25 mouse cellular contexts compared by ENCODE assay signal in genomic region chr2:114235584-114235983, GRCm38 (mm10). TPM values are rescaled to one million over a fixed set of nuclear protein-coding genes. Genes with fewer than 3 reads are reported as not detected.
DNase-seq lines count a peak whose midpoint lies in the region; ATAC-seq lines count a peak whose summit lies in the region.
"Had no signal": no experiment of that assay in that cellular context is flagged by ENCODE, and none has a peak within 500 bp of the region (broad histone marks: within the 10 kb centered on the region; RNA-seq: fewer than 3 reads in every experiment).

No protein-coding gene starts in this region.

- 87% methylated on average over 3 of the region's 3 CpGs for WGBS in hindbrain, embryonic 16.5 days
- 85% methylated on average over 3 of the region's 3 CpGs for WGBS in hindbrain, embryonic 10.5 days
- 78% methylated on average over 3 of the region's 3 CpGs for WGBS in kidney, embryonic 14.5 days
- WGBS in kidney, embryonic 15.5 days: 82% methylated on average over 3 of the region's 3 CpGs
- WGBS in limb, embryonic 12.5 days: 70% methylated on average over 3 of the region's 3 CpGs
- 85% methylated on average over 3 of the region's 3 CpGs for WGBS in forebrain, embryonic 12.5 days

- peak; percentile 55 for DNase-seq in heart, adult 11 months
- no peak for DNase-seq in heart, postnatal 36 days
- no peak for DNase-seq in hindbrain, embryonic 10.5 days (ENCODE audit: low spot score)
- DNase-seq: adrenal gland, adult 2 months; adrenal gland, postnatal 10 days; adrenal gland, postnatal 25 days; cerebellum, adult 11 months; cerebellum, adult 18-20 months; cerebellum, adult 8-10 months; cerebellum, adult 9-11 months; cerebellum, postnatal 14 days; cerebellum, postnatal 36 days; embryo, embryonic 11 days; forebrain, postnatal 0 days had no signal

- ATAC-seq in hindbrain, embryonic 16.5 days: 0 out of 2 replicates have a peak, but pooled peaks have one; percentile 48
- ATAC-seq in kidney, embryonic 14.5 days (ENCODE audit: low FRiP score, low TSS enrichment): peak; percentile 35; the same call in 1 of the 2 replicates
- ATAC-seq in kidney, embryonic 15.5 days (replicated peaks; ENCODE audit: low FRiP score): no peak
- ATAC-seq in limb, embryonic 12.5 days (ENCODE audit: insufficient number of reproducible peaks, insufficient read depth, low FRiP score, low TSS enrichment, low read depth): 0 out of 2 replicates have a peak, but pooled peaks have one; percentile 71
- ATAC-seq in forebrain, embryonic 12.5 days (ENCODE audit: low FRiP score): no peak
- ATAC-seq: forebrain, embryonic 13.5 days; forebrain, embryonic 15.5 days; forebrain, postnatal 0 days had no signal

- no peak overlapping the region for H3K4me2 ChIP-seq in hindbrain, embryonic 16.5 days (ENCODE audit: low read length)
- no peak overlapping the region for H3K4me2 ChIP-seq in kidney, embryonic 14.5 days (replicated peaks; ENCODE audit: low read depth, low read length)
- H3K4me2 ChIP-seq in kidney, embryonic 15.5 days: no peak overlapping the region
- H3K4me2 ChIP-seq in limb, embryonic 12.5 days: no peak overlapping the region
- no peak overlapping the region for H3K4me2 ChIP-seq in forebrain, embryonic 12.5 days
- H3K4me2 ChIP-seq: embryonic facial prominence, embryonic 12.5 days; embryonic facial prominence, embryonic 15.5 days; forebrain, embryonic 13.5 days; forebrain, embryonic 15.5 days had no signal

- no peaks in the 10 kb centered on the region for H3K36me3 ChIP-seq in hindbrain, embryonic 16.5 days (ENCODE audit: control insufficient read depth, insufficient read depth, low read length)
- no peaks in the 10 kb centered on the region for H3K36me3 ChIP-seq in hindbrain, embryonic 10.5 days
- no peaks in the 10 kb centered on the region for H3K36me3 ChIP-seq in kidney, embryonic 14.5 days (ENCODE audit: control insufficient read depth, insufficient read depth, low read length)
- H3K36me3 ChIP-seq in kidney, embryonic 15.5 days: no peaks in the 10 kb centered on the region
- no peaks in the 10 kb centered on the region for H3K36me3 ChIP-seq in limb, embryonic 12.5 days
- H3K36me3 ChIP-seq in forebrain, embryonic 12.5 days (replicated peaks): no peaks in the 10 kb centered on the region
- H3K36me3 ChIP-seq: embryonic facial prominence, embryonic 12.5 days; embryonic facial prominence, embryonic 15.5 days; forebrain, embryonic 10.5 days; forebrain, embryonic 15.5 days had no signal

- intact Hi-C loops in heart, postnatal 36 days (cut with DNase I): no loop called here

- H3K4me3 ChIP-seq in hindbrain, embryonic 16.5 days (ENCODE audit: low read length): no peak overlapping the region
- H3K4me3 ChIP-seq in hindbrain, embryonic 10.5 days: no peak overlapping the region
- no peak overlapping the region for H3K4me3 ChIP-seq in kidney, embryonic 14.5 days (ENCODE audit: low read length)
- no peak overlapping the region for H3K4me3 ChIP-seq in kidney, embryonic 15.5 days (replicated peaks)
- H3K4me3 ChIP-seq in limb, embryonic 12.5 days (replicated peaks): no peak overlapping the region
- no peak overlapping the region for H3K4me3 ChIP-seq in forebrain, embryonic 12.5 days (replicated peaks)
- H3K4me3 ChIP-seq: embryonic facial prominence, embryonic 12.5 days; embryonic facial prominence, embryonic 15.5 days; erythroblast, embryonic 14.5 days; forebrain, embryonic 10.5 days; forebrain, embryonic 13.5 days; forebrain, embryonic 15.5 days had no signal

- H3K9me3 ChIP-seq in hindbrain, embryonic 16.5 days (ENCODE audit: control insufficient read depth, low read length): no peaks in the 10 kb centered on the region
- no peaks in the 10 kb centered on the region for H3K9me3 ChIP-seq in hindbrain, embryonic 10.5 days
- no peaks in the 10 kb centered on the region for H3K9me3 ChIP-seq in kidney, embryonic 14.5 days (ENCODE audit: control insufficient read depth, low read length)
- no peaks in the 10 kb centered on the region for H3K9me3 ChIP-seq in kidney, embryonic 15.5 days (replicated peaks)
- H3K9me3 ChIP-seq in limb, embryonic 12.5 days: no peaks in the 10 kb centered on the region
- H3K9me3 ChIP-seq in forebrain, embryonic 12.5 days: no peaks in the 10 kb centered on the region
- H3K9me3 ChIP-seq: embryonic facial prominence, embryonic 12.5 days; embryonic facial prominence, embryonic 15.5 days; forebrain, embryonic 10.5 days; forebrain, embryonic 13.5 days; forebrain, embryonic 15.5 days had no signal

- H3K27ac ChIP-seq in hindbrain, embryonic 16.5 days (ENCODE audit: low read depth, low read length): no peak overlapping the region
- no peak overlapping the region for H3K27ac ChIP-seq in hindbrain, embryonic 10.5 days
- no peak overlapping the region for H3K27ac ChIP-seq in kidney, embryonic 14.5 days (ENCODE audit: low read depth, low read length)
- H3K27ac ChIP-seq in kidney, embryonic 15.5 days: no peak overlapping the region
- H3K27ac ChIP-seq in limb, embryonic 12.5 days: no peak overlapping the region
- no peak overlapping the region for H3K27ac ChIP-seq in forebrain, embryonic 12.5 days
- H3K27ac ChIP-seq: embryonic facial prominence, embryonic 12.5 days; embryonic facial prominence, embryonic 15.5 days; forebrain, embryonic 10.5 days; forebrain, embryonic 13.5 days; forebrain, embryonic 15.5 days had no signal

- H3K9ac ChIP-seq in hindbrain, embryonic 16.5 days (ENCODE audit: low read depth, low read length): no peak overlapping the region
- no peak overlapping the region for H3K9ac ChIP-seq in kidney, embryonic 14.5 days (ENCODE audit: low read depth, low read length)
- H3K9ac ChIP-seq in kidney, embryonic 15.5 days: no peak overlapping the region
- no peak overlapping the region for H3K9ac ChIP-seq in limb, embryonic 12.5 days (replicated peaks)
- H3K9ac ChIP-seq in forebrain, embryonic 12.5 days: no peak overlapping the region
- H3K9ac ChIP-seq: embryonic facial prominence, embryonic 12.5 days; embryonic facial prominence, embryonic 15.5 days; forebrain, embryonic 13.5 days; forebrain, embryonic 15.5 days; forebrain, postnatal 0 days had no signal

- no peaks in the 10 kb centered on the region for H3K27me3 ChIP-seq in hindbrain, embryonic 16.5 days (replicated peaks; ENCODE audit: control insufficient read depth, insufficient read depth, low read length)
- no peaks in the 10 kb centered on the region for H3K27me3 ChIP-seq in hindbrain, embryonic 10.5 days (ENCODE audit: insufficient read depth, poor library complexity, severe bottlenecking)
- H3K27me3 ChIP-seq in kidney, embryonic 14.5 days (ENCODE audit: control insufficient read depth, insufficient read depth, low read length): no peaks in the 10 kb centered on the region
- H3K27me3 ChIP-seq in kidney, embryonic 15.5 days: no peaks in the 10 kb centered on the region
- H3K27me3 ChIP-seq in limb, embryonic 12.5 days: peaks cover 5% of the 10 kb centered on the region
- H3K27me3 ChIP-seq in forebrain, embryonic 12.5 days: no peaks in the 10 kb centered on the region
- H3K27me3 ChIP-seq: embryonic facial prominence, embryonic 12.5 days; embryonic facial prominence, embryonic 15.5 days; forebrain, embryonic 13.5 days; forebrain, embryonic 15.5 days had no signal

- no peaks in the 10 kb centered on the region for H3K4me1 ChIP-seq in hindbrain, embryonic 16.5 days (ENCODE audit: control insufficient read depth, insufficient read depth, low read depth, low read length)
- peaks cover 5% of the 10 kb centered on the region; the same call in 1 of the 2 replicates for H3K4me1 ChIP-seq in hindbrain, embryonic 10.5 days (replicated peaks)
- no peaks in the 10 kb centered on the region for H3K4me1 ChIP-seq in kidney, embryonic 14.5 days (ENCODE audit: control insufficient read depth, insufficient read depth, low read length)
- no peaks in the 10 kb centered on the region for H3K4me1 ChIP-seq in kidney, embryonic 15.5 days
- peaks cover 7% of the 10 kb centered on the region; the same call in 1 of the 2 replicates for H3K4me1 ChIP-seq in limb, embryonic 12.5 days (replicated peaks)
- H3K4me1 ChIP-seq in forebrain, embryonic 12.5 days: 0 out of 2 replicates have a peak, but pooled peaks cover 3% of the 10 kb centered on the region
- H3K4me1 ChIP-seq: embryonic facial prominence, embryonic 12.5 days; embryonic facial prominence, embryonic 15.5 days; forebrain, embryonic 13.5 days; forebrain, embryonic 15.5 days had no signal

RNA-seq across cellular contexts. Expression of gene Zfp770, which starts 34.3 kb away (rescaled TPM):
- 10 to 100 TPM; 14.6 to 16.3 TPM for total RNA-seq in heart, postnatal 36 days (2021)
- polyA plus RNA-seq in hindbrain, embryonic 16.5 days (2015; fragmentation: Nextera tagmentation; extraction: Ambion mirVana): 4.9 and 5.5 TPM in 2 replicates
- polyA plus RNA-seq in hindbrain, embryonic 10.5 days (2016; fragmentation: Nextera tagmentation; extraction: Ambion mirVana): 2.3 and 2.9 TPM in 2 replicates
- polyA plus RNA-seq in kidney, embryonic 14.5 days (2014; fragmentation: Nextera tagmentation; extraction: Ambion mirVana): 8.4 and 10.8 TPM in 2 replicates
- 4.6 and 5.0 TPM in 2 replicates for polyA plus RNA-seq in kidney, embryonic 15.5 days (2015; fragmentation: Nextera tagmentation; extraction: Ambion mirVana)
- polyA plus RNA-seq in limb, embryonic 12.5 days (2016; fragmentation: Nextera tagmentation; extraction: Ambion mirVana): 3.6 and 3.9 TPM in 2 replicates
- 4.8 and 4.9 TPM in 2 replicates for polyA plus RNA-seq in forebrain, embryonic 12.5 days (2016; fragmentation: Nextera tagmentation; extraction: Ambion mirVana)

RNA-seq across cellular contexts. Expression of gene Aqr, which starts 48.8 kb away (rescaled TPM):
- total RNA-seq in heart, postnatal 36 days (2021): 10 to 100 TPM; 18.1 to 19.3 TPM
- 29.7 and 33.8 TPM in 2 replicates for polyA plus RNA-seq in hindbrain, embryonic 16.5 days (2015; fragmentation: Nextera tagmentation; extraction: Ambion mirVana)
- polyA plus RNA-seq in hindbrain, embryonic 10.5 days (2016; fragmentation: Nextera tagmentation; extraction: Ambion mirVana): 39.2 and 47.8 TPM in 2 replicates
- 55.6 and 59.5 TPM in 2 replicates for polyA plus RNA-seq in kidney, embryonic 14.5 days (2014; fragmentation: Nextera tagmentation; extraction: Ambion mirVana)
- polyA plus RNA-seq in kidney, embryonic 15.5 days (2015; fragmentation: Nextera tagmentation; extraction: Ambion mirVana): 43.8 and 46.4 TPM in 2 replicates
- 54.6 and 54.9 TPM in 2 replicates for polyA plus RNA-seq in limb, embryonic 12.5 days (2016; fragmentation: Nextera tagmentation; extraction: Ambion mirVana)
- 58.9 and 71.2 TPM in 2 replicates for polyA plus RNA-seq in forebrain, embryonic 12.5 days (2016; fragmentation: Nextera tagmentation; extraction: Ambion mirVana)

Comparison
In these comparisons a context has a peak if more than half of its experiments do, and no peak if none do; other contexts are left out.
1. ATAC-seq: peak in hindbrain, embryonic 16.5 days (single experiment), kidney, embryonic 14.5 days (single experiment) and limb, embryonic 12.5 days (single experiment); none in kidney, embryonic 15.5 days (single experiment) and forebrain, embryonic 12.5 days (single experiment).